Mouse (Mus musculus) testis, adult 2 months (tissue): ENCODE results near the gene Frmpd3.

Source experiments
- CTCF ChIP-seq: fragments of 200-500 bp; IDR thresholded peaks from 2 replicates; pipeline ENCODE4 v1.5.1; 2012; ENCODE audit warnings: low read depth, mild to moderate bottlenecking, inconsistent platforms, low read length, moderate library complexity; ENCODE audit not compliant: control insufficient read depth, insufficient read depth, insufficient replicate concordance
- POLR2A ChIP-seq: fragments of 200-500 bp; IDR thresholded peaks from 2 replicates; pipeline ENCODE4 v1.6.1; 2012; ENCODE audit warnings: low read depth, mild to moderate bottlenecking, inconsistent platforms, low read length, moderate library complexity; ENCODE audit not compliant: control insufficient read depth

DNA sequence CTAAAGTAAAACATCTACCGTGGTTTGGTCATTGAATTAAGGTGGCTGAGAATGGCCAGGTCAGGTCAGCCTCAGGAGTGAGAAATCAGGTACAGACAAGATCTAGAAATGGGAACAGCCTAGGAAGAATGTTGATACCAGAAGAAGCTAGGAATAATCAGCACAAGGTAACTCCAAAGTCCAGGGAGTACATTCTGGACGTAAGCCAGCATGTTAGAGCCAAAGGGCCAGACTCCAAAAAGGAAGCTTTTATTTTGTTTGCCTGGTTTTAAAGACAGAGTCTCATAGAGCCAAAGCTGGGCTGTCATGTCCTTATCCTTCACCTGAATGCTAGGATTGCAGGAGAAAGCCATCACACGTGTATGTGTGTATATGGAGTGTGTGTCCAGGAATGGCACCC is 108.0 kb downstream of the Frmpd3 start:
- no peak for TF ChIP-seq CTCF
- TF ChIP-seq POLR2A: no peak
